Mouse (Mus musculus): ENCODE measurements around the gene Mapk8ip2. TPM values are rescaled to one million over a fixed set of nuclear protein-coding genes. Genes with fewer than 3 reads are reported as not detected.

The Mapk8ip2 gene
- polyA plus RNA-seq, 1 experiment from 2014 or later = 2.0 TPM

GRCm38 (mm10) chr15:89512679-89513078 is 59.0 kb downstream of the Mapk8ip2 start:
- WGBS = 47% methylated on average over 4 of the region's 4 CpGs
- Histone ChIP-seq H3K9me3 (ENCODE audit: control insufficient read depth) (no peaks in the 10 kb centered on the region), H3K36me3 (ENCODE audit: control insufficient read depth, insufficient read depth) (no peaks in the 10 kb centered on the region), H3K4me2 (replicated peaks; ENCODE audit: low read depth) (no peak overlapping the region), H3K27me3 (replicated peaks; ENCODE audit: control insufficient read depth, insufficient read depth, low read length) (no peaks in the 10 kb centered on the region), H3K27ac (ENCODE audit: low read depth, low read length) (no peak overlapping the region), H3K4me1 (replicated peaks; ENCODE audit: control insufficient read depth, insufficient read depth, low read length) (no peaks in the 10 kb centered on the region), H3K4me3 (ENCODE audit: low read depth, low read length) (no peak overlapping the region), H3K9ac (ENCODE audit: low read depth, low read length) (no peak overlapping the region)
- no peak for TF ChIP-seq CTCF (IDR thresholded peaks at IDR 0.05; ENCODE audit: low read depth)
- ATAC-seq = no peak

Other genes starting within 250 kb of the Mapk8ip2 start
- 17.7 and 21.3 TPM in 2 replicates for gene Ppp6r2, start 242.4 kb upstream of the Mapk8ip2 start, polyA plus RNA-seq (2015; fragmentation: Nextera tagmentation; extraction: Ambion mirVana)
- 22.2 and 24.2 TPM in 2 replicates for gene Sbf1, start 138.6 kb upstream of the Mapk8ip2 start, polyA plus RNA-seq (2015; fragmentation: Nextera tagmentation; extraction: Ambion mirVana)
- gene Adm2, start 131.2 kb upstream of the Mapk8ip2 start, polyA plus RNA-seq (2015; fragmentation: Nextera tagmentation; extraction: Ambion mirVana) = 0.14 TPM in 1 of 2 replicates, not detected in the other
- gene Miox, start 119.5 kb upstream of the Mapk8ip2 start, polyA plus RNA-seq (2015; fragmentation: Nextera tagmentation; extraction: Ambion mirVana) = not detected in 2 replicates
- 19.1 and 20.5 TPM in 2 replicates for gene Lmf2, start 98.3 kb upstream of the Mapk8ip2 start, polyA plus RNA-seq (2015; fragmentation: Nextera tagmentation; extraction: Ambion mirVana)
- gene Ncaph2, start 98.2 kb upstream of the Mapk8ip2 start, polyA plus RNA-seq (2015; fragmentation: Nextera tagmentation; extraction: Ambion mirVana) = 55.2 and 65.2 TPM in 2 replicates
- gene Sco2, start 80.1 kb upstream of the Mapk8ip2 start, polyA plus RNA-seq (2015; fragmentation: Nextera tagmentation; extraction: Ambion mirVana) = 14.6 and 18.0 TPM in 2 replicates
- gene Tymp, start 76.9 kb upstream of the Mapk8ip2 start, polyA plus RNA-seq (2015; fragmentation: Nextera tagmentation; extraction: Ambion mirVana) = 3.6 and 4.8 TPM in 2 replicates
- 2.1 and 3.2 TPM in 2 replicates for gene Odf3b, start 74.6 kb upstream of the Mapk8ip2 start, polyA plus RNA-seq (2015; fragmentation: Nextera tagmentation; extraction: Ambion mirVana)
- gene Klhdc7b, start 69.0 kb upstream of the Mapk8ip2 start, polyA plus RNA-seq (2015; fragmentation: Nextera tagmentation; extraction: Ambion mirVana) = not detected in 2 replicates
- gene Syce3, start 43.4 kb upstream of the Mapk8ip2 start, polyA plus RNA-seq (2015; fragmentation: Nextera tagmentation; extraction: Ambion mirVana) = 3.4 and 5.0 TPM in 2 replicates
- 0.43 and 0.46 TPM in 2 replicates for gene Cpt1b, start 28.1 kb upstream of the Mapk8ip2 start, polyA plus RNA-seq (2015; fragmentation: Nextera tagmentation; extraction: Ambion mirVana)
- 1.1 and 1.3 TPM in 2 replicates for gene C730034F03Rik, start 24.3 kb upstream of the Mapk8ip2 start, polyA plus RNA-seq (2015; fragmentation: Nextera tagmentation; extraction: Ambion mirVana)
- not detected in 2 replicates for gene Gm44502, start 24.2 kb upstream of the Mapk8ip2 start, polyA plus RNA-seq (2015; fragmentation: Nextera tagmentation; extraction: Ambion mirVana)
- 85.8 and 92.3 TPM in 2 replicates for gene Chkb, start 24.0 kb upstream of the Mapk8ip2 start, polyA plus RNA-seq (2015; fragmentation: Nextera tagmentation; extraction: Ambion mirVana)
- 32.0 and 36.2 TPM in 2 replicates for gene Arsa, start 23.5 kb downstream of the Mapk8ip2 start, polyA plus RNA-seq (2015; fragmentation: Nextera tagmentation; extraction: Ambion mirVana)
- gene Shank3, start 45.7 kb downstream of the Mapk8ip2 start, polyA plus RNA-seq (2015; fragmentation: Nextera tagmentation; extraction: Ambion mirVana) = 0.51 and 0.73 TPM in 2 replicates
- 0.10 and 0.14 TPM in 2 replicates for gene Acr, start 114.4 kb downstream of the Mapk8ip2 start, polyA plus RNA-seq (2015; fragmentation: Nextera tagmentation; extraction: Ambion mirVana)
- gene Rabl2, start 138.0 kb downstream of the Mapk8ip2 start, polyA plus RNA-seq (2015; fragmentation: Nextera tagmentation; extraction: Ambion mirVana) = 7.1 and 7.6 TPM in 2 replicates